Mouse (Mus musculus): ENCODE measurements around the gene Gpbar1.

The Gpbar1 gene

GRCm38 (mm10) chr1:74295456-74296171, 17.3 kb downstream of the Gpbar1 start:
- no peak for DNase-seq (ENCODE audit: low read depth, low spot score)

GRCm38 (mm10) chr1:74296477-74296876, 18.1 kb downstream of the Gpbar1 start:
- no peak for DNase-seq (ENCODE audit: low read depth, low spot score)

- no peak for DNase-seq (ENCODE audit: low read depth, low spot score)
Observed at GRCm38 (mm10) chr1:74297269-74297668, 18.9 kb downstream of the Gpbar1 start.

GRCm38 (mm10) chr1:74298157-74298750, 19.9 kb downstream of the Gpbar1 start:
- DNase-seq (ENCODE audit: low read depth, low spot score) = no peak

- no peak for DNase-seq (ENCODE audit: low read depth, low spot score)
Observed at GRCm38 (mm10) chr1:74298996-74299395, 20.6 kb downstream of the Gpbar1 start.

- DNase-seq (ENCODE audit: low read depth, low spot score) = no peak
Observed at GRCm38 (mm10) chr1:74300347-74301110, 22.2 kb downstream of the Gpbar1 start.

GRCm38 (mm10) chr1:74302229-74302628, 23.9 kb downstream of the Gpbar1 start:
- no peak for DNase-seq (ENCODE audit: low read depth, low spot score)

- DNase-seq (ENCODE audit: low read depth, low spot score) = no peak
Observed at GRCm38 (mm10) chr1:74302835-74303234, 24.5 kb downstream of the Gpbar1 start.

- DNase-seq (ENCODE audit: low read depth, low spot score) = no peak
Observed at GRCm38 (mm10) chr1:74303509-74304338, 25.4 kb downstream of the Gpbar1 start.

- DNase-seq (ENCODE audit: low read depth, low spot score) = no peak
Observed at GRCm38 (mm10) chr1:74304339-74304790, 26.0 kb downstream of the Gpbar1 start.

- DNase-seq (ENCODE audit: low read depth, low spot score) = no peak
Observed at GRCm38 (mm10) chr1:74304946-74305345, 26.6 kb downstream of the Gpbar1 start.

- no peak for DNase-seq (ENCODE audit: low read depth, low spot score)
Observed at GRCm38 (mm10) chr1:74305522-74305921, 27.2 kb downstream of the Gpbar1 start, which contains the start of gene Tmbim1. Tmbim1 (minus strand) TSS chr1:74305622.

GRCm38 (mm10) chr1:74307146-74307545, 28.8 kb downstream of the Gpbar1 start:
- DNase-seq (ENCODE audit: low read depth, low spot score) = no peak

GRCm38 (mm10) chr1:74308001-74308964, 29.9 kb downstream of the Gpbar1 start:
- no peak for DNase-seq (ENCODE audit: low read depth, low spot score)

GRCm38 (mm10) chr1:74309767-74310166, 31.4 kb downstream of the Gpbar1 start:
- no peak for DNase-seq (ENCODE audit: low read depth, low spot score)

- DNase-seq (ENCODE audit: low read depth, low spot score) = peak; percentile 80
Observed at GRCm38 (mm10) chr1:74313049-74313692, 34.8 kb downstream of the Gpbar1 start.

- DNase-seq (ENCODE audit: low read depth, low spot score) = no peak
Observed at GRCm38 (mm10) chr1:74314796-74315195, 36.4 kb downstream of the Gpbar1 start.

- DNase-seq (ENCODE audit: low read depth, low spot score) = no peak
Observed at GRCm38 (mm10) chr1:74316114-74316827, 37.9 kb downstream of the Gpbar1 start.

- no peak for DNase-seq (ENCODE audit: low read depth, low spot score)
Observed at GRCm38 (mm10) chr1:74318711-74319110, 40.4 kb downstream of the Gpbar1 start.
